Mouse (Mus musculus) hindbrain, embryonic 16.5 days (tissue): Measurements from ENCODE around the gene Gad2. TPM values are rescaled to one million over a fixed set of nuclear protein-coding genes. Genes with fewer than 3 reads are reported as not detected.

Experiments
- ATAC-seq: fragments of 200-750 bp; cut with Nextera tagmentation; 2 replicates; pipeline ENCODE4 v1.8.0; 2017; ENCODE audit warnings: moderate TSS enrichment, moderate library complexity
- H3K27ac ChIP-seq: fragments of 300-500 bp; sonication (generic); 2 replicates; pipeline ENCODE4 v1.5.1; 2014; ENCODE audit warnings: low read depth, mild to moderate bottlenecking, control low read depth, low read length, moderate library complexity
- H3K27me3 ChIP-seq: fragments of 300-500 bp; sonication (generic); replicated peaks from 2 replicates; pipeline ENCODE4 v1.6.1; 2014; ENCODE audit warnings: low read length; ENCODE audit not compliant: control insufficient read depth, insufficient read depth
- H3K36me3 ChIP-seq: fragments of 300-500 bp; sonication (generic); 2 replicates; pipeline ENCODE4 v1.6.1; 2014; ENCODE audit warnings: mild to moderate bottlenecking, low read length, moderate library complexity, mixed read lengths; ENCODE audit not compliant: control insufficient read depth, insufficient read depth
- H3K4me1 ChIP-seq: fragments of 300-500 bp; sonication (generic); 2 replicates; pipeline ENCODE4 v1.6.1; 2014; ENCODE audit warnings: low read depth, low read length; ENCODE audit not compliant: control insufficient read depth, insufficient read depth
- H3K4me2 ChIP-seq: fragments of 300-500 bp; sonication (generic); 2 replicates; pipeline ENCODE4 v1.6.1; 2014; ENCODE audit warnings: mild to moderate bottlenecking, low read length, control low read depth, moderate library complexity
- H3K4me3 ChIP-seq: fragments of 300-500 bp; sonication (generic); 2 replicates; pipeline ENCODE4 v1.5.1; 2014; ENCODE audit warnings: mild to moderate bottlenecking, low read length, control low read depth, moderate library complexity
- H3K9ac ChIP-seq: fragments of 300-500 bp; sonication (generic); 2 replicates; pipeline ENCODE4 v1.6.1; 2014; ENCODE audit warnings: low read depth, mild to moderate bottlenecking, control low read depth, low read length, moderate library complexity
- H3K9me3 ChIP-seq: fragments of 300-500 bp; sonication (generic); 2 replicates; pipeline ENCODE4 v1.6.1; 2014; ENCODE audit warnings: mild to moderate bottlenecking, low read length, moderate library complexity; ENCODE audit not compliant: control insufficient read depth
- WGBS: fragments of 180-500 bp; shearing (Covaris S2); extraction: QIAGEN DNeasy Blood & Tissue Kit; methylation state at CpG from one replicate; pipeline ENCODE4 v1.1.7; 2014; 5-methylcytosine and 5-hydroxymethylcytosine counted together
- polyA plus RNA-seq: library from polyadenylated mRNA; unstranded; fragments of >200 nt; fragmentation: Nextera tagmentation; extraction: Ambion mirVana; gene quantifications from 2 replicates; pipeline ENCODE4 v1.2.1, GENCODE M21; 2015

Gene Gad2
- polyA plus RNA-seq, 1 experiment from 2014 or later, result 41.1 TPM

DNA sequence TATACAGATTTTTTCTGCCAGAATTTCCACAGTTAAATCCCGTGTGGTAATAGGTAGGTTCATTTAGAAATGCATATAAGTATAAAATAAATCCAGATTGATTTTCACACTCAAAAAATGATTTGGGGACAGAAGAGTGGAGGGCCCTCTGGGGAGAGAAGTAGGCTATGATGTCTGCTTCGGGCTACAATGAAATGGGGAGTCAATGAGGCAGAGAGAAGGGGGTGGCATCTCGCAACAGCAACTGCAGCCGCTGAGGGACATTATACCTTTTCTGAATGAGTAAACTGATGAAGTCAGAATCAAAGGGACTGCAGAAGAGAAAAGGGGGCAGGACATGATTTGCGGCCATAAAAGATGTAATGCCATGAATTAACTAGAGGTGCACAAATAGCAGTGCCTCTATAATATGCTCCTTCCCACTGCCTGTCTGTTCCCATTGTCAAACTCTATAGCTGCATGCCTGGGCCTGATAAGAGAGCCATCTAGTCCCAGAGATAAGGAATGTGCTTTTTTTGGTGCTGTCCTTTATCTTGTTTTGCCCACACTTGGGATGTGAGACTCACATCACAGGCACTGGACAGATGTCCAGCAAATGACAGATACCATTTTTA lies 5.9 kb downstream of the Gad2 start:
- H3K36me3 ChIP-seq, result no peaks in the 10 kb centered on the region
- H3K27me3 ChIP-seq, result peaks cover 8% of the 10 kb centered on the region
- 15% methylated on average over 5 of the region's 5 CpGs for WGBS
- peak overlapping the region; percentile 23 for H3K9ac ChIP-seq
- no peaks in the 10 kb centered on the region for H3K9me3 ChIP-seq
- H3K4me3 ChIP-seq, result peak overlapping the region; percentile 22
- peaks cover 8% of the 10 kb centered on the region; the same call in 1 of the 2 replicates for H3K4me1 ChIP-seq
- ATAC-seq, result peak; percentile 50; the same call in 1 of the 2 replicates
- H3K27ac ChIP-seq, result peak overlapping the region; percentile 62
- H3K4me2 ChIP-seq, result peak overlapping the region; percentile 84

DNA sequence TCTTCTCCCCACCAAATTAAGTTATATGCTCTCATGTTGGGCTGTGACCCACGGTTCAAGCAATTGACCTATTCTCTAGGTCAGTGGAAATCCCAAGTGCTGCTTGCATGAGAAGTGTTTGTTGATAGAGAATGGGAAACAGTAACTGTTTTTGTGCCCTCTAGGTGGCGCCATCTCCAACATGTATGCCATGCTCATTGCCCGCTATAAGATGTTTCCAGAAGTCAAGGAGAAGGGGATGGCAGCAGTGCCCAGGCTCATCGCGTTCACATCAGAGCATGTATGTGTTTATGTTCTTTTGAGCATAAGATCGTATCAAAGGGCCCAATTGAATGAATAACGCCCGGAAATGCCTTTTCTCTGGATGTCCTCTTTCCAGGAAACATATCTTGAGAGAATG lies 12.8 kb downstream of the Gad2 start:
- Histone ChIP-seq H3K27me3 (no peaks in the 10 kb centered on the region), H3K36me3 (no peaks in the 10 kb centered on the region; the same call in 1 of the 2 replicates), H3K9ac (no peak overlapping the region), H3K27ac (no peak overlapping the region), H3K4me2 (no peak overlapping the region), H3K4me1 (no peaks in the 10 kb centered on the region), H3K4me3 (no peak overlapping the region), H3K9me3 (no peaks in the 10 kb centered on the region)
- WGBS, result 49% methylated on average over 8 of the region's 8 CpGs
- no peak for ATAC-seq

DNA sequence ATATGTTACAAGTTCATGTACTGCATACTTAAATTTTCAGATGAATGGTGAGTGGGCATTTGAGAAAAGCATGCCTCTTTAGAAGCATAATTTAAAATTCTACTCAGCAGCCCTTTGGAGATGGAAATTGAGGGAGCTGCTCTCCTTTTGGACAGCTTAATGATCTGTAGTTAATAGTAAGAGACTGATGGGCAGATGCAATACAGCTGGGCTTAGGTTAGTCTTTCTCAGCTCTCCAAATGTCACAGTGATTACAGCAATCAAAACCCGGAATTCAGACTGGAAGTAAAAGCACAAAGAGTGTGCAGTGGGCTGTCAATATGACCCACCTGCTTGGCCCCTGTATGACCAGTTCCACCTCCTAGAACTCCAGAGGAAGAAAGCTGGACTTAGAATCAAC lies 24.1 kb downstream of the Gad2 start:
- Histone ChIP-seq H3K4me1 (no peaks in the 10 kb centered on the region), H3K9me3 (no peaks in the 10 kb centered on the region), H3K4me2 (no peak overlapping the region), H3K9ac (no peak overlapping the region), H3K27ac (no peak overlapping the region), H3K36me3 (no peaks in the 10 kb centered on the region), H3K4me3 (no peak overlapping the region), H3K27me3 (no peaks in the 10 kb centered on the region)
- 26% methylated on average over 1 of the region's 1 CpGs for WGBS
- ATAC-seq, result no peak

DNA sequence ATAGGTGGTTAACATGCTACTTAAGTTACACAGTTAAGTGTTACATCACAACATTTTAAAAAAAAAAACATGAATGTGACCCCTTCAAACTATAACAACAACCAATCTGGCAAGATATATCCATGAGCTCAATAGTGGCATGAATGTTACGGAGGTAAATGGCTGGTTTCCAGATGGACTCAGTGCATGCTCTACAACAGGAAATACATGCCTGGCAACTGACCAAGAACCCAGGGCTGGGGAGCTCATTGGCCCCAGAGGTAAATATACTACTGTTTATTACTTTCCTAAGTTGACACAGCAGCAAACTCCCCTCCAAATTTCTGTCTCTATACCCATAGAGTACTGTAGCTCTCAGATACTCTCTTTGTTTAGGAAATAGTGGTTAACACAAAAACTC lies 26.4 kb downstream of the Gad2 start:
- Histone ChIP-seq H3K27me3 (no peaks in the 10 kb centered on the region), H3K9me3 (no peaks in the 10 kb centered on the region), H3K36me3 (no peaks in the 10 kb centered on the region), H3K4me1 (no peaks in the 10 kb centered on the region), H3K4me2 (no peak overlapping the region), H3K9ac (no peak overlapping the region), H3K27ac (no peak overlapping the region), H3K4me3 (no peak overlapping the region)
- WGBS, result 64% methylated on average over 1 of the region's 1 CpGs
- ATAC-seq, result no peak

DNA sequence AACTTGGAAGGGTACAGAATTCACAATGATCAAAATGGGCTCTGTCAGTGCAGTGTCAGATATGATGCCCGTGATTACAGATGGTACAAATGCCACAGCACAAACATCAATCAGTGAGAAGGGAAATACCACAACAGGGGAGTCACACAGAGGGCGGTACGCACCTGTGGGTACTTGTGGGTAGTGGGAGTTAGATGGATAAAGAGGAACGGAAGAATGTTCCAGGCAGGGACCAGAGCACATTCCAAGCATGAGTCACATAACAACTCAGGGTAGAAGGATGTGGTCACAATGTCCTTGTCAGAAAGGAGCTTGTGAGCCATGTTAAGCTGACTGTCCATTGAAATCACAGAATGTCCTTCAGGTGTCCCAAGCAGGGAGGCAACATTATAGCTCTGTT lies 29.8 kb downstream of the Gad2 start:
- Histone ChIP-seq H3K27me3 (no peaks in the 10 kb centered on the region), H3K4me3 (no peak overlapping the region), H3K9me3 (no peaks in the 10 kb centered on the region), H3K9ac (no peak overlapping the region), H3K4me1 (no peaks in the 10 kb centered on the region), H3K27ac (no peak overlapping the region), H3K4me2 (no peak overlapping the region), H3K36me3 (no peaks in the 10 kb centered on the region)
- 92% methylated on average over 4 of the region's 4 CpGs for WGBS
- ATAC-seq, result no peak

DNA sequence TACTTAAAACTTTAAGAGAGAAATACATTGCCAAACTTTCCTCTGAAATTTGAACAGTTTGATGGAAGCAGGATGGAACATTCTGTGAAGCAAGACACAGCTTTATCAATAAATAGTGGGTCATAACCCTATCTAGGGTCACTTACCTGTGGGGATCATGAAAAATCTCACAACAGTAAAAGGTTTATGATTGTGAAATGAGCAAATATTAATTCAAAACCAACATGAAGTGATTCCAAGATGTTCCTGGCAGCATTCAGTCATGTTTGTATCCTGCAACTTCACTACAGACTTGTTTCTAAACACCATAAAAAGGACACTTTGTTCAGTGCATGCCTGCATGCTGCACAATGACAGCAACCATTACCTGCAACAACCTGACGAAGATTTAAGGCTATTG lies 41.7 kb downstream of the Gad2 start:
- Histone ChIP-seq H3K9ac (no peak overlapping the region), H3K36me3 (no peaks in the 10 kb centered on the region), H3K27me3 (no peaks in the 10 kb centered on the region), H3K4me1 (no peaks in the 10 kb centered on the region), H3K4me3 (no peak overlapping the region), H3K9me3 (no peaks in the 10 kb centered on the region), H3K4me2 (no peak overlapping the region), H3K27ac (no peak overlapping the region)
- ATAC-seq, result no peak
- 85% methylated on average over 1 of the region's 1 CpGs for WGBS

DNA sequence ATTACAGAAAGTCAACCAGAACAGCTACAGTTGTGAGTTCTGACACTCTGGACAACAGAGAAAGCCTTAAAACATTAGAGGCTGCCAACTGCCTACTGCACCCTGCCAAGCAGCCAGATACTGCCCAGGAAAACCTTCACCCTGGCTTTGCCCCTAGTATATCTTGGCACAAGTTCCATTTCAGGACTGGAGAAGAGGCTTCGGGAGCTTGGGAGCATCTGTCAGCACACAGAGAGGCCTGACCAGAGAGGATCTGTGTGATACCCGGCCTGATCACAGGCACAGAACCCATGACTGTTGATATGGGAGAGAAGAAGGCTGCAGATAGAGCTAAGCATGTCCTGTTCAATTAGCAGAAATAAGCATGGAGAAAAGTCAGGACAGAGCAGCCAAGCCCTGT lies 48.4 kb downstream of the Gad2 start:
- Histone ChIP-seq H3K27ac (peak overlapping the region; percentile 12; the same call in 1 of the 2 replicates), H3K27me3 (no peaks in the 10 kb centered on the region), H3K36me3 (peaks cover 2% of the 10 kb centered on the region; the same call in 1 of the 2 replicates), H3K9ac (no peak overlapping the region), H3K4me3 (no peak overlapping the region), H3K9me3 (no peaks in the 10 kb centered on the region), H3K4me1 (no peaks in the 10 kb centered on the region), H3K4me2 (no peak overlapping the region)
- ATAC-seq, result peak; percentile 67
- WGBS, result 48% methylated on average over 2 of the region's 2 CpGs

DNA sequence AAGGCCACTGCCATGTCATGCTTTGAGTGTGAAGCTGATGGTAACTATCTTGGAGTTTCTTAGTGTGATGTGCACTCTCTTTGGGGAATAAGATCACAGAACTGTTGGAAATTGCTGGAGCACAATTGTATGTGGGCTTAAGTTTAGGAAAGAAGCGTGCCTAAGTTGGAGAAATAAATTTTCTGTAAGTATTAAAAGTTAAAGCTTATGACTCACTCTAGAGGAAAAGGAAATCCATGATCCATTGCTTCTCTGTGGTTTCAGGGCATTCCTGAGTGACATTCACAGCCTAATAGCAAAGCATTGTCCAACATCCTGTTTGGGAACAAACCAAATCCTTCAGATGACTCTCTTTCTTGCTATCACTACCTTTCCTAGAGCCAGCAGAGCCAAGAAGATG lies 49.3 kb downstream of the Gad2 start:
- Histone ChIP-seq H3K36me3 (peaks cover 2% of the 10 kb centered on the region; the same call in 1 of the 2 replicates), H3K27me3 (no peaks in the 10 kb centered on the region), H3K4me1 (no peaks in the 10 kb centered on the region), H3K4me2 (no peak overlapping the region), H3K9ac (no peak overlapping the region), H3K9me3 (no peaks in the 10 kb centered on the region), H3K27ac (no peak overlapping the region), H3K4me3 (no peak overlapping the region)
- no peak for ATAC-seq
- 78% methylated on average over 1 of the region's 1 CpGs for WGBS

DNA sequence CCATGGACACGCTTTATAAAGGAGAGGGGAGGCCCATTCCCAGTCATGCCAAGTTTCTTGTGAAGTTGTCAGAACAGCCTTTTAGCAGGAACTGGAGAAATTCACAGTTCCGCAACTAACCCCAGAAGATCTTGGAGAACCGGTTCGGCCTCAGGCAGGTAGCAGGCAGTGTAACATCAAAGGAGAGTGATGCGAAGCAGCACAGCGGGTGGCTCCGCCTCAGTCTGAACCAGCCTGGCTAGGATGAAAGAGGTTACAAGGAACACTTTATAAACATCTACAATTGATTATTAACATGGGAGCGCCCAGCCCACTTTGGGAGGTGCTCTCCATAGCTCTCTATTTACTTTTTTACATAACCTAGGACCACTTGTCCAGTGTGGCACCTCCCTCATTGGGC lies 55.1 kb downstream of the Gad2 start:
- ATAC-seq, result no peak; the same call in 1 of the 2 replicates
- H3K4me2 ChIP-seq, result no peak overlapping the region
- H3K9me3 ChIP-seq, result no peaks in the 10 kb centered on the region
- no peak overlapping the region for H3K27ac ChIP-seq
- no peak overlapping the region for H3K9ac ChIP-seq
- WGBS, result 39% methylated on average over 8 of the region's 8 CpGs
- no peaks in the 10 kb centered on the region for H3K27me3 ChIP-seq
- no peak overlapping the region for H3K4me3 ChIP-seq
- no peaks in the 10 kb centered on the region for H3K4me1 ChIP-seq
- H3K36me3 ChIP-seq, result peaks cover 2% of the 10 kb centered on the region; the same call in 1 of the 2 replicates
